Mouse (Mus musculus) kidney, postnatal 14 days (tissue): ENCODE measurements around the gene Vmn2r66.

Source experiments
- DNase-seq: peaks from one replicate; pipeline ENCODE4 v3.0.0; 2022; ENCODE audit warnings: mixed read lengths

Gene Vmn2r66

DNA sequence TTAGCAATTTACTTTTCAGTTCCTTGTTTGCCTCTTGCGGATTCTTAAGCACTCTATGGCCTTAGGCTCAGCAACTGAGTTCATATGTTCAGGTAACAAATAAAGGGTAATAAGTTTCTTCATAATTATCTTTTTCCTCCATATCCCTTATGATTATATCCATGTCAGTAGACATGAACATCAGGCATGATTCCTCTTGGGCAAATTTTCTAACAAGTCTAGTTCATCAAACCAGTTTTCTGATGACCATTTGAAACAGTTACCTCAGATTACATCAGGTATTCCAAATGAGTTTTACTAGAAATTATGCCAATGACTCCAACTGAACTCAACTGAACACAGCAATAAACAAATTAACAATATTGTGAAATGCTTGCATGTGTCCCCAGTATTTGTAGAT is at the start of gene Vmn2r66:
Gene Vmn2r66 (minus strand): TSS at position 101 of the 400 bp plus-strand sequence.
- DNase-seq, result no peak

DNA sequence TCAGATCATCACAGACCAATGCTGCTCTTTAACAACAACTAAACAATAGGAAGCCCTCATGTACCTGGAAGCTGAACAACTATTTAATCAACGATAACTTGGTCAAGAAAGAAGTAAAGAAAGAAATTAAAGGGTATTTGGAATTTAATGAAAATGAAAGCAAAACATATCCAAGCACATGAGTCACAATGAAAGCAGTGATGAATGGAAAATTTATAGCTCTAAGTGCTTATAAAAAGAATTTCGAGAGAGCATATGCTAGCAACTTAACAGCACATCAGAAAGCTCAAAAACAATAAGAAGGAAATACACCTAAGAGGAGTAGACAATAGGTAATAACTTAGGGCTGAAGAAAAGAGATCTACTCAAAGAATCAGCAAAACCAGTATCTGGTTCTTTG is 15.4 kb downstream of the Vmn2r66 start:
- no peak for DNase-seq

DNA sequence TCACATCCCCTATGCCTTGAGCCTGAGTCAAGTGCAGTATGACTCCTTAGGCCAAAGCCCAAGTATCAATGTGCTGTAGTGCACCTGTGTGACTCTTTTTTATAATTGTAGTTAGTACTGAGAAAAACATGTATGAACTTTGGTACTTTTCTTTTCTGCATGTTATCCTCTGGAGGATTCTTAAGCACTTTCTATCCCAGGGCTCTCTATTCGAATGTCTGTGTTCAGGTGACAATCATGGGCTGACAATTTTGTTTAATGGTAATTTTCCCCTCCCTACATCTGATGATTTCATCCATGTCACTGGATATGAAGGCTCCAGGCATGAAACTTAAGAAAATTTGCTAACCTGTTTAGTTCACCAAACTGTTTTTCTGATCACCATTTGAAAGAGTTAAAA is 48.1 kb downstream of the Vmn2r66 start, which contains the start of gene Vmn2r65:
Gene Vmn2r65 (minus strand): TSS at position 101 of the 400 bp plus-strand sequence.
- DNase-seq, result no peak
